In genomic region chr9:106406443-106407078, GRCm38 (mm10) we compare ENCODE assay signal across 10 mouse cellular contexts. TPM values are rescaled to one million over a fixed set of nuclear protein-coding genes. Genes with fewer than 3 reads are reported as not detected.
DNase-seq lines count a peak whose midpoint lies in the region; ATAC-seq and TF ChIP-seq lines count a peak whose summit lies in the region.
"Had no signal": no experiment of that assay in that cellular context is flagged by ENCODE, and none has a peak within 500 bp of the region (broad histone marks: within the 10 kb centered on the region; RNA-seq: fewer than 3 reads in every experiment).

No protein-coding gene starts in this region.

- peaks cover 21 to 50% of the 10 kb centered on the region in 2 experiments for H3K4me1 ChIP-seq in CH12.LX (ENCODE audit: control insufficient read depth in 1 of 2, insufficient read depth in 2 of 2)

- TF ChIP-seq EP300 in CH12.LX (IDR thresholded peaks at IDR 0.05; ENCODE audit: low read length) = no peak

- TF ChIP-seq CTCF in CH12.LX (conservative IDR thresholded peaks at IDR 0.05 in 1 of 2, IDR thresholded peaks at IDR 0.05 in 1 of 2; ENCODE audit: low read depth in 2 of 2, low read length in 2 of 2) = no peak

- H3K27ac ChIP-seq in CH12.LX (ENCODE audit: insufficient read depth, low read depth) = no peak overlapping the region
- H3K27ac ChIP-seq: limb, embryonic 13.5 days had no signal

- no peak overlapping the region for H3K4me3 ChIP-seq in CH12.LX (replicated peaks in 1 of 3; ENCODE audit: low read depth in 2 of 3, low read length in 2 of 3, poor library complexity in 1 of 3)
- H3K4me3 ChIP-seq: limb, embryonic 13.5 days had no signal

- TF ChIP-seq POLR2A in CH12.LX (IDR thresholded peaks at IDR 0.05; ENCODE audit: low read depth, low read length) = no peak

- H3K79me2 ChIP-seq in CH12.LX (replicated peaks; ENCODE audit: control insufficient read depth, extremely low read depth, insufficient read depth, poor library complexity, severe bottlenecking) = no peaks in the 10 kb centered on the region

- peak; percentile 41; the same call in 1 of the 2 replicates for ATAC-seq in frontal cortex, adult (ENCODE audit: low TSS enrichment)
- ATAC-seq: activated CD4-positive, CD25-positive, alpha-beta regulatory T cell, adult 4 months had no signal

- peaks cover 2% of the 10 kb centered on the region for H3K27me3 ChIP-seq in CH12.LX (replicated peaks)
- H3K27me3 ChIP-seq: limb, embryonic 13.5 days had no signal

- no peak for TF ChIP-seq RAD21 in CH12.LX (IDR thresholded peaks at IDR 0.05; ENCODE audit: low read depth, low read length)

- dilution Hi-C loops in CH12.LX (cut with MboI; ENCODE audit: extremely low pct_ligation_motif_present, extremely low pct_unique_long_range_greater_than_20kb, low sequenced_read_pairs) = no loop called here

- peaks cover 2% of the 10 kb centered on the region for H3K9me3 ChIP-seq in CH12.LX (replicated peaks; ENCODE audit: low read length)

- no peak for DNase-seq in frontal cortex, postnatal 10 days (ENCODE audit: low spot score in 2 of 2)
- DNase-seq in CH12.LX (ENCODE audit: extremely low read depth) = peak; percentile 60
- peak; percentile 78 for DNase-seq in heart, adult 8-10 months (ENCODE audit: low spot score)
- peak; percentile 57 for DNase-seq in kidney, postnatal 14 days
- DNase-seq in ovary, postnatal 14 days (ENCODE audit: low spot score) = no peak
- DNase-seq in right cerebral cortex, postnatal 25 days = no peak
- no peak for DNase-seq in Muller cell, postnatal 12 days (ENCODE audit: inconsistent ontology term)

- in situ Hi-C loops in CH12.LX (cut with MboI; ENCODE audit: low pct_ligation_motif_present, low pct_unique_long_range_greater_than_20kb, low sequenced_read_pairs) = no loop called here

- H3K9ac ChIP-seq in CH12.LX (ENCODE audit: insufficient read depth, low read depth) = no peak overlapping the region
- H3K9ac ChIP-seq: limb, embryonic 13.5 days had no signal

- H3K36me3 ChIP-seq in CH12.LX (replicated peaks in 1 of 2; ENCODE audit: control insufficient read depth in 1 of 2, insufficient read depth in 1 of 2, low read length in 1 of 2) = no peaks in the 10 kb centered on the region
- H3K36me3 ChIP-seq: limb, embryonic 13.5 days had no signal

- H3K4me2 ChIP-seq in CH12.LX (ENCODE audit: insufficient read depth, low read depth, poor library complexity, severe bottlenecking) = no peak overlapping the region
- H3K4me2 ChIP-seq: limb, embryonic 13.5 days had no signal

TF ChIP-seq in CH12.LX, 34 proteins besides CTCF, POLR2A, EP300 and RAD21:
- TF ChIP-seq MAZ (IDR thresholded peaks at IDR 0.05; ENCODE audit: low read depth, low read length) (no peak), USF1 (IDR thresholded peaks at IDR 0.05; ENCODE audit: low read depth, low read length) (no peak), MEF2A (IDR thresholded peaks at IDR 0.05; ENCODE audit: borderline replicate concordance, low read depth, low read length) (no peak), SIN3A (IDR thresholded peaks at IDR 0.05; ENCODE audit: low read length) (0 out of 2 replicates have a peak, but pooled peaks have one; percentile 28), E2F4 (IDR thresholded peaks at IDR 0.05; ENCODE audit: insufficient replicate concordance, low read depth, low read length) (no peak), MYC (IDR thresholded peaks at IDR 0.05; ENCODE audit: low read depth, low read length) (no peak), ETS1 (conservative IDR thresholded peaks at IDR 0.05; ENCODE audit: low read depth, low read length) (no peak), RCOR1 (conservative IDR thresholded peaks at IDR 0.05; ENCODE audit: low read depth, low read length) (no peak), CHD2 (IDR thresholded peaks at IDR 0.05; ENCODE audit: low read length) (no peak), ZC3H11A (IDR thresholded peaks at IDR 0.05; ENCODE audit: low read depth, low read length) (no peak), MAFK (IDR thresholded peaks at IDR 0.05; ENCODE audit: insufficient replicate concordance, low read length) (no peak), MAX (IDR thresholded peaks at IDR 0.05; ENCODE audit: low read length) (peak; percentile 48; the same call in 1 of the 2 replicates), ELF1 (IDR thresholded peaks at IDR 0.05; ENCODE audit: low read depth, low read length) (no peak), GABPA (IDR thresholded peaks at IDR 0.05; ENCODE audit: insufficient replicate concordance, low read depth, low read length) (no peak), BHLHE40 (IDR thresholded peaks at IDR 0.05; ENCODE audit: low read depth, low read length) (no peak), PAX5 (IDR thresholded peaks at IDR 0.05; ENCODE audit: low read length) (no peak), MXI1 (IDR thresholded peaks at IDR 0.05; ENCODE audit: low read depth, low read length) (0 out of 2 replicates have a peak, but pooled peaks have one; percentile 34), IRF4 (IDR thresholded peaks at IDR 0.05; ENCODE audit: low read depth, low read length) (0 out of 2 replicates have a peak, but pooled peaks have one; percentile 8), POLR2AphosphoS2 (IDR thresholded peaks at IDR 0.05; ENCODE audit: low read depth, low read length) (no peak), ZMIZ1 (IDR thresholded peaks at IDR 0.05; ENCODE audit: low read depth, low read length) (peak; percentile 35; the same call in 1 of the 2 replicates), JUN (IDR thresholded peaks at IDR 0.05; ENCODE audit: insufficient read depth, low read depth, low read length) (no peak), CHD1 (IDR thresholded peaks at IDR 0.05; ENCODE audit: low read depth, low read length) (no peak), SMC3 (IDR thresholded peaks at IDR 0.05; ENCODE audit: low read depth, low read length) (no peak), UBTF (IDR thresholded peaks at IDR 0.05; ENCODE audit: low read depth, low read length) (no peak), ZKSCAN1 (IDR thresholded peaks at IDR 0.05; ENCODE audit: borderline replicate concordance, low read depth, low read length) (no peak)
TF ChIP-seq in CH12.LX: peak in this region for 5.

RNA-seq across cellular contexts. Expression of gene Rpl29, which starts 22.7 kb away (rescaled TPM):
- total RNA-seq in CH12.LX (2012; rRNA removed) = 1,844 and 1,867 TPM in 2 replicates
- 1,058 and 1,082 TPM in 2 replicates for total RNA-seq in CH12.LX (2014; rRNA removed)
- 1,042 and 1,257 TPM in 2 replicates for polyA plus RNA-seq in CH12.LX (2012; ENCODE audit: insufficient read length, low read depth)
- 100 to 1,000 TPM; 256 to 304 (median 274) TPM for total RNA-seq in heart, adult 8-10 months (2022)

RNA-seq across cellular contexts. Expression of gene Acy1, which starts 31.6 kb away (rescaled TPM):
- total RNA-seq in CH12.LX (2012; rRNA removed) (76.9 and 77.6 TPM in 2 replicates), CH12.LX (2014; rRNA removed) (51.9 and 55.6 TPM in 2 replicates)
- 103 and 106 TPM in 2 replicates for polyA plus RNA-seq in CH12.LX (2012; ENCODE audit: insufficient read length, low read depth)
- 10 to 100 TPM; 23.1 to 28.9 (median 25.7) TPM for total RNA-seq in heart, adult 8-10 months (2022)

RNA-seq across cellular contexts. Expression of gene Dusp7, which starts 38.1 kb away (rescaled TPM):
- total RNA-seq in CH12.LX (2012; rRNA removed) (8.0 and 10.0 TPM in 2 replicates), CH12.LX (2014; rRNA removed) (4.9 and 6.2 TPM in 2 replicates)
- polyA plus RNA-seq in CH12.LX (2012; ENCODE audit: insufficient read length, low read depth) = 8.2 and 11.4 TPM in 2 replicates
- total RNA-seq in heart, adult 8-10 months (2022) = 10 to 100 TPM; 53.4 to 67.0 (median 62.7) TPM

RNA-seq across cellular contexts. Expression of gene Abhd14b, which starts 40.7 kb away (rescaled TPM):
- 3.9 and 5.3 TPM in 2 replicates for total RNA-seq in CH12.LX (2012; rRNA removed)
- total RNA-seq in CH12.LX (2014; rRNA removed) = 2.9 and 3.6 TPM in 2 replicates
- 4.4 and 5.4 TPM in 2 replicates for polyA plus RNA-seq in CH12.LX (2012; ENCODE audit: insufficient read length, low read depth)
- total RNA-seq in heart, adult 8-10 months (2022) = 10 to 100 TPM in 2 of 4 experiments, 1 to 10 TPM in 2; 6.0 to 11.8 (median 9.6) TPM

RNA-seq across cellular contexts. Expression of gene Abhd14a, which starts 40.9 kb away (rescaled TPM):
- total RNA-seq in CH12.LX (2012; rRNA removed) = 20.4 and 20.6 TPM in 2 replicates
- 15.6 and 18.2 TPM in 2 replicates for total RNA-seq in CH12.LX (2014; rRNA removed)
- 23.3 and 26.6 TPM in 2 replicates for polyA plus RNA-seq in CH12.LX (2012; ENCODE audit: insufficient read length, low read depth)
- total RNA-seq in heart, adult 8-10 months (2022) = 10 to 100 TPM; 17.5 to 20.6 (median 19.5) TPM

Comparison
In these comparisons a context has a peak if more than half of its experiments do, and no peak if none do; other contexts are left out.
1. DNase-seq: peak in CH12.LX (single experiment), heart, adult 8-10 months (single experiment) and kidney, postnatal 14 days (single experiment); none in frontal cortex, postnatal 10 days (0 of 2), ovary, postnatal 14 days (single experiment), right cerebral cortex, postnatal 25 days (single experiment) and Muller cell, postnatal 12 days (single experiment).
2. RNA of gene Dusp7, which starts 38.1 kb away (total RNA-seq): 53.4 to 67.0 TPM in heart, adult 8-10 months; 4.9 to 10.0 TPM in CH12.LX; every median in the first group is over 4 times any median in the second.